Mouse (Mus musculus) mouse embryonic stem cell (cell line): ENCODE data around the gene Efcab2.
"Not testable (repeated sequence)": the region's sequence is repeated elsewhere in the genome, so short reads cannot be mapped to it uniquely, and the experiment has no call there.

ENCODE experiments used
- in situ Hi-C, 2 experiments: fragments of 300-500 bp; cut with MboI; formaldehyde crosslinking; loops; 1 replicate in 1 of 2; 3 replicates in 1 of 2; pipeline ENCODE4 v1.14.3; 2019 to 2020; ENCODE audit warnings: low sequenced_read_pairs in 2 of 2, low pct_unique_long_range_greater_than_20kb in 1 of 2, mixed read lengths in 1 of 2; ENCODE audit not compliant: unreplicated experiment in 1 of 2

Gene Efcab2

DNA sequence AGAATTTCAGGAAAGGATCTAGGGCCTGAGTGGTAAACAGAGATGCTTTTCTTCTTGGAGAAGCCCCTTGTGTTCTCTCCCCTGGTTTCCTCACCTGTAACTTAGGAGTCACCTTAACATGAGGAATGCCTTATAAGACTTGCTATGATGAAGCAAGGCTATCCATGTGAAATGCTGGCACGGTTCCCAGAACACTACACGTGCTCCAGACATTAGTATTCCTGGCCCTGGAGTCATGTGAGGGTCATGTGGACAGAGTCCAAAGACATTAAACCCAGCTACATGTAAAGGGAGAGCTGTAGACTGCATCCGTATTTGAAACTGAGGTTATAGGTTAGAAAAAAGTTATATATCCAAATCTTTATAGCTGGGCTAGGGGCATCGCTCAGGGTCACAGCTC, 9.5 kb upstream of the Efcab2 start:
- in situ Hi-C loops: no loop called here

DNA sequence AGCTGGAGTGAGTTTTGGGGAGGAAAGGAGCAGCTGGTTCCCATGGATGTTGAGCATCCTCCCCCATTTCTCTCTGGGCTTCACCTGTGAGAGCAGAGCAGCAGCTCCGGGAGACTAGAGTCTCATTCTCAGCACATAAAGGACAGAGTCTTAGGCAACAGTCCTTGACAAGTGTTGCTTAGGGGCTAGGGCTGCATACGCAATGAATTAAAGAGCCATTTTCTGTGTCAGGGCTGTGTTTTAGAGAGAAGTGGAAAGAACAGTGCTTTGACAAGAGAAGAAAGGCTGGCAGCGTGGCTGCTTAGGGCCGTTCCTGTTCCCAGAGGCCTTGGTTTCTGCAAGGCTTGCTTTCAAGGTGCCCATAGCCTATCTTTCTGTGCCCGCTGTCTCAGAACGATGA, 6.0 kb upstream of the Efcab2 start:
- in situ Hi-C loops: no loop called here

DNA sequence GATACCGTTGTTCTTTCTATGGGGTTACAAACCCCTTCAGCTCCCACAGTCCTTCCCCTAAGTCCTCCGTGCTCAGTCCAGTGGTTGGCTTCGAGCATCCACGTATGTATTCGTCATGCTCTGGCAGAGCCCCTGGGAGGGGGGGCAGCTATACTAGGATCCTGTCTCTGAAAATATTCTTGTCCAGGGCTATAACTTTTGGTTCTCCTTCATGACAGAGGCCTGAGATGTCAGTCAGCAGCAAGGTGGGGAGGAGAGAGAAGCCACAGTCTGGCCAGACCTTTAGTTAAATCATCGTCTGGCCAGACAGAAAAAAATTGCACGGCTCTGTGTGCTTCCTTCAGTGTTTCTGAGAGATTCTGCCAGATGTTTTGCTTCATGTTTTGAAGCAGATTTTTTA, 5.2 kb upstream of the Efcab2 start:
- in situ Hi-C loops: no loop called here

DNA sequence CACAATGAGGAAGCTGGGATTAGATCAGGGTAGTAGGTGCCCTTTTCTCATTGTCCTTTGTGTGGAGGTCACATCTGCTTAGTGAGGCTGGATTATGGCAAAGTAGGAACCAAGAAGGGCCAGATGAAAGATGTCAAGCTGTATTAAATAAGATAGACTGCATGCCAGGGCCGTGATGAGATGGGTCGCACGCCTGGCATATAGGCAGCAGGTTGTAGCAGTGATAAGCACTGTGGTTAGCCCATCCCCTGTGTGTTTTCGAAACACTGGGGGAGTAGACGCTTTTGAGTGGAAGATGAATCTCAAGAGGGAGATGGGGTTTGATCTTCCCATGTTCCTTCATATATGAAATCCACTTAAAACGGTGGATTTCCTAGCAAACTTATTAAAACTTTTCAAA, 3.9 kb upstream of the Efcab2 start:
- in situ Hi-C loops: no loop called here

DNA sequence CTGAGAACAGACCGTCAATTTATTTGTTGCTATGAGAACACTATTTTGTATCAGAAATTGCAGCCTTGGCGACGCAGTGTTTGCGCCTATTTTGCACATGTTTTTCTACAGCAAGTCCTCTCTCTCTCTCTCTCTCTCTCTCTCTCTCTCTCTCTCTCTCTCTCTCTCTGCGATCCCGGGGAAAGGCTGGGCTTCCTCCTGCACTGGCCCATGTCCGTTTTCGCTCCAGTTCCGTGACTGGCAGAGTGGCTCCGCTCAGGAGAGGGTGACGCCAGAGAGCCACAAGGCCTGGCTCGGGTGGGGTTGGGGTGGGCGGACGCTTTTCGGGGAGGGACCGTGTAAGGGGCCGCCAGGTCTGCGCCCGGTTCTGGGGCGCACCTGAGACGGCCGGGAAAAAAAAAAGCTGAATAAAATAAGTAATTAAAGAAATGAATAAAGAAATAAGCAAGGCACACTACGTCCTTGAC, 407 bp upstream of the Efcab2 start:
- in situ Hi-C loops: no loop called here

DNA sequence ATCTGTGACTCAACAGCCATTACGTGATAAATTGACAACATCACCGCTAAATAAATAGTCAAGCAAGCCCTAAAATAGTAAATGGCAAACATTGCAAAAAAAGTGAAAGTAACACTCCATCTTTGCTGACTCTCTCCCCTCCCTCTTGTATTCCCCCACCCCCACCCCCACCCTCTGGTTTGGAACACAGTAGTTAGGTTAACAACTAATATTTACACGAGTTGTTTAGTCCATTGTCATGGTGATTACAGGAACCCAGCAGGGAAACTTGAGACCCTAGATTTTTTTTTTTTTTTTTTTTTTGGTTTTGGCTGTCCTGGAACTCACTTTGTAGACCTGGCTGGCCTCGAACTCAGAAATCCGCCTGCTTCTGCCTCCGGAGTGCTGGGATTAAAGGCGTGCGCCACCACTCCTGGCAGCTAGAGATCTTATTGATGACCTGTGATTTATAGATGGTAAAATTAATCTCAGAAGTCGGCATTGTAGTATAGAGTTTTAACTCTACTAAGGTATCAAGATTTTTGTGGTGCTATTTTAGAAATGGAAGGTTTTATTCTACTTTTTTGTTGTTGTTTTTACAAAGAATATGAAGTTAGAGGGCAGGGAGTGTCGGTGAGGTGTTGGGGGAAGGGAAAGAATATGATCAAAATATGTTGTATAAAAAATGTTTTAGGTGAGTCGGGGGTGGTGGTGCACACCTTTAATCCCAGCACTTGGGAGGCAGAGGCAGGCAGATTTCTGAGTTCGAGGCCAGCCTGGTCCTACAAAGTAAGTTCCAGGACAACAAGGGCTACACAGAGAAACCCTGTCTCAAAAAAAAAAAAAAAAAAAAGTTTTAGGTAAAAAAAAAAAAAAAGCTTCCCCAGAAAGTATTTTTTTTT, 1.1 kb downstream of the Efcab2 start:
- in situ Hi-C loops: no loop called here

DNA sequence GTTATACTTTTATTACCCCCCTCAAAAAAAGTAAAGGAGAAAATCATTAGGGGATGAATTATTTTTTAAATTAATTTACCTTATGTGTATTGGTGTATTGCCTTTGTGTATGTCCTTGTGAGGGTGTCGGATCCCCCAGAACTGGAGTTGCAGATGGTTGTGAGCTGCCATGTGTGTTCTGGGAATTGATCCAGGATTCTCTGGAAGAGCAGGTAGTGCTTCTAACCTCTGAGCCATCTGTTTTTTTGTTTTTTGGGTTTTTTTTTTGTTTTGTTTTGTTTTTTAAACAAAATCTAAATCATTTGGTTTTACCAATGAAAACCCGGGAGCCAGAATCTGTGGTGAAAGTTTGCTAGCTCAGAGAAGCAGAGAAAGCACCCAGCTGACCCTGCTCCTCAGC, 1.8 kb downstream of the Efcab2 start:
- in situ Hi-C loops: no loop called here

DNA sequence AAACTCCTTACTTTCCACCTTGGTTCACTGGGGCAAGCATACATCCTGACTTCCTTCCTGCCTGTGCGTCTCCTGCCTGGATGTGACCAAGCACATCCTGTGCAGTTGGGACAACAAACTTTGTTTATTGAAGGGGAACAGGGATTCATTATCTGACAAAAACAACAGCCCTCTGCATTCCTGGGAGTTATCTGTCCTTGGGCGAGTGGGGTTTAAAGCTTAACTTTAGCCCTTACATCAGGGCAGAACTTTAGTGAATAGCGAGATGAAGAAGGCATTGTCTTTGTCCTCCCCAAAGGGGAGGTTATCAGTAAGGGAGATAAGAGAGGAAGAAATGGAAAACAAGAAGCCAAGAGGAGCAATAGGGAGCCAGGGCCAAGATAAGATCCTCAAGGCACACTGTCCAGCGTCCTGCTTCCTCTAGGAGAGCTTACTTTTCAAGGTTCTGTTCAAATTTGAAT, 3.0 kb downstream of the Efcab2 start:
- in situ Hi-C loops: no loop called here

DNA sequence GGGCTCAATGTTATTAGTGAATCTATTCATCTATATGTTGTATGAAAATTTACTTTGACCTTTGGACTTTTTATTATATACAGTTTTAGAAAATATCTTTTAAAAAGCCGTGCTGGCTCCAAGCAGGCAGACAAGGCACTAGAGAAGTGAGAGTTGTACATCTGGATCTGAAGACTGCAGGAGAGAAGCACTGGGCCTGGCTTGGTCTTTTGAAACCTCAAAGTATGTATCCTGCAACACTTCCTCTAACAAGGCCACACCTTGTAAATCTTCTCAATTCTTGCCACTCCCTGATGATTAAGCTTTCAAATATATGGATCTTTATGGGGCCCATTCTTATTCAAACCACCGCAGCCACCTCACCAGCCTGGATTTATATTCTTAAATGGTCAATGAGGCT, 7.5 kb downstream of the Efcab2 start:
- in situ Hi-C loops: not testable (repeated sequence)

DNA sequence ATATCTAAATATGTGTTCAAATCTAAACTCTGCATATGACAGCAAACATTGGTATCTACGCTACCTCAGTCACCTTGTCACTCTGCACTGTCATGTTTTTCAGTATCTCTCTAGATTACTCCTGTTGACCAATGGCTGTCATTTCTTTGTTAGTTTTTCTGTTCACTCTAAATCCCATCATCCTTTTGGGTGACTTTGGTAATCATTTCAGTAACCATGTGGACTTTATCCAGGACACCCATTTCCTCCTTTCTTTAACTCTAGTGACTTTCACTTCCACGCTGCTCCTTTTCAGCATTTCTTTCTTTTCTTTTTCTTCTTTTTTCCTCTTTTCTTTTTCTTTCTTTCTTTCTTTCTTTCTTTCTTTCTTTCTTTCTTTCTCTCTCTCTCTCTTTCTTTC, 13.7 kb downstream of the Efcab2 start:
- in situ Hi-C loops: no loop called here

DNA sequence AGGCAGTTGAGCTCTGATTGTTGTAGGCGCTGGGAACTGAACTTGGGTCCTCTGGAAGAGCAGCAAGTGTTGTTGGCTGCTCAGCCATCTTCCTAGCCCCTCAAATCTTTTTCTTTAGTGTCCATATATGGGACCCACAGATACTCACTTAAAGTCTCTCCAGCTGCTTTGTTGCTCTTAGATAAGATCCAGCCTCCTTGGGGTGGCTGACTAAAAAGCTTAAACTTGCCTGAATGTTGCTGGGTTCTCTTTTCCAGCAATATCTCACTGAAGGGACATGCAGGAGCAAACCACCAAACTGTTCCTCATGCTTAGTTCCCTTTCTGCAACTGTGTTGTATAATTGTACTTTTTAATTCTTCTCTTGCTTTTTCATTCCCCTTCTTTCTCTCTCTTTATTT, 17.8 kb downstream of the Efcab2 start:
- in situ Hi-C loops: no loop called here

DNA sequence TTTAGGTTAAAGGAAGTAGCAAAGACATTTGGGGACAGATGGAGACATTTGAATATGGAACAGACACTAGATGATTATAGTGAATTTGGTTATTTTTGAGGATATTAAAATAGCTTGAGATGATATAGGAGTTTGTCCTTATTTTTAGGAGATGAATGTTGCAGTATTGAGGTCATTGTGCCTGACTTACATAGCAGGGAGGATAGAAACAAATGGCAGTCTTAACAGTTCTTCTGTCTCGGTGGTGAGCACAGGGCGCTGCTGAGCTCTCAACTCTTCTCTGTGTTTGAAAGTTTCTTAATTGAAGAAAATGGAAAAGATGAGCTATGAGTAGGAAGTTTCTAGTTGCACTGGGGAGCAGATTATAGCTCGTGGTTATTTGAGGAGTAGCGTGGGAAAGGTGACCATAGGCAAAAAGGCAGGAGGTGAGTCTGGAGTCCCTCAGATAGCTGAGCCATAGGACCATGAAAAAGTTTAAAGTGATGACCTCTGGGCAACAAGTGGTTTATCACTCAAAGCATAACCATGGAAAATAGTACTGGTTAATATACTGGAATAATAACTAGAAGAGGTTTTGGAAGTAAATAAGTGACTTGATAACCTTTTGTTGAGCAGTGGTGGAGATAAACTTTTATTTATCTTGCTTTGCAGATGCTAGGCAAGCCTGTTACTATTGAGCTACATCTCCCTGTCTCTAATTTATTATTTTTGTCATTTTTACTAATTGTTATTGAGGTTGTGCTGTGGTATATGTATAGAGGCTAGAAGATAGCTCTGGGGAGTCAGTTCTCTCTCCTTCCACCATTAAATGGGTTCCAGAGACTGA, 25.9 kb downstream of the Efcab2 start:
- in situ Hi-C loops: no loop called here

DNA sequence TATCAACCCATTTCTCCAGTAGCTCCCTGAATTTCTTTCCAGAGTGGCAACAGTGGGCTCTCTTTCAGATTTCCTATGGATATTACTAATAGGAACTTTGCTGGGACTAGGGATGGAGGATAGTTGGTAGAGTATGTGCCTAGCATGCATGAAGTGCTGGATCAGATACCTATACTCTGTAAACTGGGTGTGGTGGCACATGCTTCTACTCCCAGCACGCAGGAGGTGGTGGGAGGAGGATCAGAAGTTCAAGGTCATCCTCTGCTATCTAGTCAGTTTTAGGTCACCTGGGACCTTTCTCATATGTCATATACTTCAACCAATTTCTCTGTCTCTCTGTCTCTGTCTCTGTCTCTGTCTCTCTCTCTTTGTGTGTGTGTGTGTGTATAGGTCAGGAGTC, 27.7 kb downstream of the Efcab2 start:
- in situ Hi-C loops: no loop called here

DNA sequence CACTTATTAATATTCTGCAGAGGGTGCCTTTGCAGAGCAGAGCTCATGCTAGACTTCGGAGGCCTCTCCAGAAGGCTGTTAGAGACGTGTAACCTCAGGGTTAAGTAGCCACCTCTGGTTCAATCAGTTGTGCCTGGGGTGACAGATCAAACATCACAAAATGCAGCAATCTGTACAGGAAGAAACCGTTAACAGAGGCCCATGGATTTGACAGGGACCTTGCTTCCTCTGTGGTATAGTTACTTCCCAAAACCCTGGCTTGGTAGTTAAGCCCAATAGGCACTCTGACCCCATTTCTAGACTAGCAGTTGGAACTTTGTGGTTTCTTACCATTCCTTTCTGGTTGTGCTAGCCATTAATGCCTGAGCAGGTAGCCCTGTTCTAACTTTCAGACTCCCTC, 38.5 kb downstream of the Efcab2 start:
- in situ Hi-C loops: no loop called here

DNA sequence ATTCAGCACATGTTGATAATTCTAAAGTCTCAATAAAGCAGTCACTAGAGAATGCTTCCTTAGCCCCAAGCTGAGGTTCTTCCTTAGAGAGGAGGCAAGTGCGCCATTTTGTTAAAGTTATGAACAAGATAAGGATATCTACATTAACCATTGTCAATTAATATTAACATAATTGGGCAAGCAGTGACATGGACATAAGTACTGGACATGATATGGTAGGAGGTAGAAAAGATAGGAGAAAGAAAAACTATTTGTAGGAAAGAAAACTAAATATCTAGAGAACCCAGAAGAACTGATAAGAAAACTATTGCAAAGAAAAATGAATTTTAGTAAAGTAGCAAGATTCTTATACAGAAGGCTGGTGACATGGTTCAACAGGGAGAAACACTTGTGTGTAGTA, 41.2 kb downstream of the Efcab2 start:
- in situ Hi-C loops: no loop called here

DNA sequence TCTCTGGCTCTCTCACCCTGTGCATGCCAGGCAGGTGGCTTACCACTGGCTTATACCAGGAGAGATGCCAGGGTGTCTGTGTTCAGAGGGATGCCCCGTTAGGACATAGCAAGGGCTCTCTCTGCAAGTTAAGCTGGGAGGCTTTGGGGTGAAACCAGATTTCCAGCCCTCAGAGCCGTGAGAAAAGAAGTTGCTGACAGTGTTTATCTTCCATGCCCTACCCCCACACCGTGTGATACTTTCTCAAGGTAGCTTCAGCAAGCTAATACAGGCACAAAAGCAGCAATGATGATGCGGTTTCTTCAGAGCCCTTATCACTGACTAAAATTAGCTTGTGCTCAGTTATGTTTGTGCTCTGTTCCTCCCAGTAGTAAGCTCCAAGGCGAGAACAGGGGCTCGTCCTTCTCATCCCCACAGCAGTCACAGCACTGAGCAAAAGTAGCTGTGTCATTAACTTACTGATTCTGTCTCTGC, 42.4 kb downstream of the Efcab2 start:
- in situ Hi-C loops: no loop called here

DNA sequence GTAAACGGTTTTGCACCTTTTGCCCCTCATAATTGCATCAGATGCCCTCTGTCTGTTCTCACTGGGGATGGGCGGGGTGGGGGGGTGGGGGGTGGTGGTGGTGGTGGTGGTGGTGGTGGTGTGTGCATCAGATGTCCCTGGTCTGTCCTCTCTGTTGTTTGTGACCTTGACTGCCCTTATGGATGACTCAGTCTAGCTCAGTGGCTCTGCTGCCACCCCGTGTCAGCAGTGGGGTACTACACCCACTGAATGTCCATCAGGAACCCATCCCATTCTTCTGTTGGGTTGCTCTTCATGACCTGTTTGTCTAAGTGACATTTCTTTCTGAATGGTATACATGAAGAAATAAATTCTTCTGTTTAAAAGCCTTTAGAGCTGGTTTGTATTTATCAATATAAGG, 43.3 kb downstream of the Efcab2 start:
- in situ Hi-C loops: no loop called here

DNA sequence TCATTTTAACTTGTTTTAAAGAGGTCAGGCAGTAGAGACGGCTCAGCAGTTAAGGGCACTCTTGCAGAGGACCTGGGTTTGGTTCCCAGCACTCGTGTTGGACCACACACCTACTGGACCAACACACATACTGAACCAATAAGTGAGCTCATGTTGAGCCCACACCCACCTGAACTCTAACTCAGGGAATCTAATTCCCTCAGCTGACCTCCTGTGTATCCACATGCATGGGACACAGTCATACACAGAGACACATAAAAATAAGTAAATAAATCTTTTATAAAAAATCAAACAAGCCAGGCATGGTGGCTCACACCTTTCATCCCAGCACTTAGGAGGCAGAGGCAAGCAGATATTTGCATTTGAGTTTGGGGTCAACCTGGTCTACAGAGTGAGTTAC, 44.0 kb downstream of the Efcab2 start:
- in situ Hi-C loops: loop anchor here (10.0 to 25.0 kb wide), 3 partner anchors 135 to 638 kb away; partner anchors contain the start of gene Cox20 (in 1 of the 2)

DNA sequence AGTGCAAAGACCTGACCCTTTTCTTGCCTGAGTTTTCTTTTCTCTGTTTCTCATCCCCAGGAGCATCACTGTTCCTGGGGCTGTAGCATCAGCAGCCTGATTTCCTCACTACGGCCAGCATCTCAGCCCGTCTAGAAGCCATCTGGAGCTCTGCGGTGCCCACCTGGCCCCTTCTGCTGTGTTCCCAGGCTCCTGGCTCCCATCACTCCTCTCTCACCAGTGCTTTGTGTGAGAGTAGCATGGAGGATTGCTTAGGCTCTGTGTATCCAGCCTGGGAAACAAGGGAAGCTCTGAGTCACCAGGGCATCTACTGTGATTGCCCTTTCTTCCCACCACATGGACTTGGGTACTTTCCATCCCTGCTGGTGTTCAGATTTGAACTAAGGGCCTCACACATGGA, 48.2 kb downstream of the Efcab2 start:
- in situ Hi-C loops: loop anchor here (10.0 to 25.0 kb wide), 3 partner anchors 139 to 642 kb away; partner anchors contain the start of gene Cox20 (in 1 of the 2)
